Mouse (Mus musculus): ENCODE measurements at regions not wholly inside any gene's neighbourhood (a gene's known extent, or its start where the extent isn't known, plus 50 kb on each side); places are given as distances from the start of the nearest gene placed in this dataset.

DNA sequence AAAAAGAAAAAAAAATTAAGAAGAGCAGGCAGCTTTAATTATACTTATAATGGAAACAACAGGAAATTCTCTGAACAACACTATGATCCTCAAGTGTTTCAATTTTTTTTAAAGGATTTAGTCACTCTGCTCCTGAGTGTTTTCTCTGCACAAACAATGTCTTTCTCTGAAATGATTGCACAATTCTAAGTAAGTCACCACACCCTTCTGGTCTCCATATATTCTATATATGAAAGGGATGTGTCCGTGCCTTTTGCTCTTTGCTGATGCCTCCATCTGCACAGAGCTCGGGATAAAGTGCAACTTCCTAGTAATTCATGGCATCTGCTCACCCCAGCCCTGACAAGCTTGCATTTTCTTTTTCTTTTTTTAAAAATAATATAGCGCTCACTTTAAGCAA lies 1127.5 kb upstream of the Zeb2 start:
- no peak for ATAC-seq (ENCODE audit: insufficient read depth, low read depth)
- Histone ChIP-seq H3K36me3 (replicated peaks; ENCODE audit: control insufficient read depth, insufficient read depth, low read length) (no peaks in the 10 kb centered on the region), H3K9me3 (replicated peaks; ENCODE audit: control insufficient read depth, low read length) (no peaks in the 10 kb centered on the region), H3K4me3 (ENCODE audit: low read depth, low read length) (no peak overlapping the region), H3K27ac (ENCODE audit: low read depth) (no peak overlapping the region), H3K27me3 (ENCODE audit: control insufficient read depth, insufficient read depth, low read length) (no peaks in the 10 kb centered on the region), H3K4me1 (ENCODE audit: control insufficient read depth, insufficient read depth) (no peaks in the 10 kb centered on the region), H3K4me2 (ENCODE audit: low read depth, low read length) (no peak overlapping the region), H3K9ac (replicated peaks; ENCODE audit: low read depth, low read length) (no peak overlapping the region)
- no peak for DNase-seq (ENCODE audit: low spot score)
- TF ChIP-seq EP300 (IDR thresholded peaks at IDR 0.05; ENCODE audit: low read depth) (no peak), CTCF (IDR thresholded peaks at IDR 0.05; ENCODE audit: low read depth) (no peak)
- 68% methylated on average over 3 of the region's 3 CpGs for WGBS

DNA sequence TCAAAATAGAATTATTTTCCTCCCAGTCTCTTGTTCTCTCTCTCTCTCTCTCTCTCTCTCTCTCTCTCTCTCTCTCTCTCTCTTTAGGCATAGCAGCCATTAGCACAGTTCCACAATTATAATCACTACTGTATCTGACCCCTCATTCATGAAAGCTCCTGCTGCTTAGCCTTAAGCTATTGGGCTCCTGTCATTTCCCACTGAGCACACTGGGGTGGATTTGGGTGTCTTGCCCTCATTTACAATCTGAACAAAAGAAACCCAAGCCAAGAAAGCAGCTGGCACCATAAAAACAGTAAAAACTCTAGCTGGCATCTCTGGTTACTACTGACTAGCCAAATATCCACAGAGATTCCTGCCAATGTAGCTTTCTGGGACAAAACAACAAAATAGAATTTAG lies 1125.6 kb upstream of the Zeb2 start:
- Histone ChIP-seq H3K4me1 (ENCODE audit: control insufficient read depth, insufficient read depth) (no peaks in the 10 kb centered on the region), H3K36me3 (replicated peaks; ENCODE audit: control insufficient read depth, insufficient read depth, low read length) (no peaks in the 10 kb centered on the region), H3K4me3 (ENCODE audit: low read depth, low read length) (no peak overlapping the region), H3K4me2 (ENCODE audit: low read depth, low read length) (no peak overlapping the region), H3K27ac (ENCODE audit: low read depth) (no peak overlapping the region), H3K9ac (replicated peaks; ENCODE audit: low read depth, low read length) (no peak overlapping the region), H3K9me3 (replicated peaks; ENCODE audit: control insufficient read depth, low read length) (no peaks in the 10 kb centered on the region), H3K27me3 (ENCODE audit: control insufficient read depth, insufficient read depth, low read length) (no peaks in the 10 kb centered on the region)
- no peak for TF ChIP-seq CTCF (IDR thresholded peaks at IDR 0.05; ENCODE audit: low read depth)
- TF ChIP-seq EP300 (IDR thresholded peaks at IDR 0.05; ENCODE audit: low read depth) = no peak
- DNase-seq (ENCODE audit: low spot score) (no peak), ATAC-seq (ENCODE audit: insufficient read depth, low read depth) (no peak)

DNA sequence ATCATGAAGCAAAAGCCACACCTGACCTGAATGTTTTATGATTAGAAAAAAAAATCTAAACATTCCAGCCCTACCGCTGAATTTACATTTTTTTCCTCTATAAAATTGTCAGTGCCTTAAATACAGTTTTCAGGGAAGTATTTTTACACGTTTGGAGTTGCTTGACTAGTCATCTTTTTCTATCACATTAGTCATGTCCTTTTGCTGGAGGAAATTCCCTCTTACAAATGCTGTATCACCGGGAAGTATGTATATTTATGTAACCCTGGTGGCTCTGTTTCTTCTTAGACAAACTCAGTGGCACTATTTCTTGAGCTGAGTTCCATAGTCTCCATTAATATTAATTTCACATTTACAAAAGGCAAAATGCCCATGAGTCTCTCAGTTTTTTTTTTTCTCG lies 1122.7 kb upstream of the Zeb2 start:
- 61% methylated on average over 4 of the region's 4 CpGs for WGBS
- DNase-seq (ENCODE audit: low spot score) (no peak), ATAC-seq (ENCODE audit: insufficient read depth, low read depth) (no peak)
- Histone ChIP-seq H3K4me2 (ENCODE audit: low read depth, low read length) (no peak overlapping the region), H3K36me3 (replicated peaks; ENCODE audit: control insufficient read depth, insufficient read depth, low read length) (no peaks in the 10 kb centered on the region), H3K4me1 (ENCODE audit: control insufficient read depth, insufficient read depth) (no peaks in the 10 kb centered on the region), H3K27ac (ENCODE audit: low read depth) (no peak overlapping the region), H3K9me3 (replicated peaks; ENCODE audit: control insufficient read depth, low read length) (no peaks in the 10 kb centered on the region), H3K9ac (replicated peaks; ENCODE audit: low read depth, low read length) (no peak overlapping the region), H3K27me3 (ENCODE audit: control insufficient read depth, insufficient read depth, low read length) (no peaks in the 10 kb centered on the region), H3K4me3 (ENCODE audit: low read depth, low read length) (no peak overlapping the region)
- no peak for TF ChIP-seq EP300 (IDR thresholded peaks at IDR 0.05; ENCODE audit: low read depth)

- Histone ChIP-seq H3K27ac (ENCODE audit: low read depth) (no peak overlapping the region), H3K4me2 (ENCODE audit: low read depth, low read length) (no peak overlapping the region), H3K4me1 (ENCODE audit: control insufficient read depth, insufficient read depth) (no peaks in the 10 kb centered on the region), H3K9me3 (replicated peaks; ENCODE audit: control insufficient read depth, low read length) (no peaks in the 10 kb centered on the region), H3K36me3 (replicated peaks; ENCODE audit: control insufficient read depth, insufficient read depth, low read length) (no peaks in the 10 kb centered on the region), H3K4me3 (ENCODE audit: low read depth, low read length) (no peak overlapping the region), H3K9ac (replicated peaks; ENCODE audit: low read depth, low read length) (no peak overlapping the region), H3K27me3 (ENCODE audit: control insufficient read depth, insufficient read depth, low read length) (no peaks in the 10 kb centered on the region)
- WGBS = 74% methylated on average over 2 of the region's 2 CpGs
- DNase-seq (ENCODE audit: low spot score) (no peak), ATAC-seq (ENCODE audit: insufficient read depth, low read depth) (no peak)
- TF ChIP-seq CTCF (IDR thresholded peaks at IDR 0.05; ENCODE audit: low read depth) = no peak
- TF ChIP-seq EP300 (IDR thresholded peaks at IDR 0.05; ENCODE audit: low read depth) = no peak
These were observed 1113.7 kb upstream of the Zeb2 start for GRCm38 (mm10) chr2:46230791-46231450.

GRCm38 (mm10) chr2:46218336-46218957 lies 1101.3 kb upstream of the Zeb2 start:
- H3K27ac ChIP-seq (ENCODE audit: low read depth) = no peak overlapping the region
- H3K9me3 ChIP-seq (replicated peaks; ENCODE audit: control insufficient read depth, low read length) = no peaks in the 10 kb centered on the region
- H3K4me2 ChIP-seq (ENCODE audit: low read depth, low read length) = no peak overlapping the region
- TF ChIP-seq EP300 (IDR thresholded peaks at IDR 0.05; ENCODE audit: low read depth) = no peak
- H3K9ac ChIP-seq (replicated peaks; ENCODE audit: low read depth, low read length) = no peak overlapping the region
- DNase-seq (ENCODE audit: low spot score) (no peak), ATAC-seq (ENCODE audit: insufficient read depth, low read depth) (no peak)
- 83% methylated on average over 7 of the region's 7 CpGs for WGBS
- H3K36me3 ChIP-seq (replicated peaks; ENCODE audit: control insufficient read depth, insufficient read depth, low read length) = no peaks in the 10 kb centered on the region
- H3K27me3 ChIP-seq (ENCODE audit: control insufficient read depth, insufficient read depth, low read length) = no peaks in the 10 kb centered on the region
- H3K4me1 ChIP-seq (ENCODE audit: control insufficient read depth, insufficient read depth) = no peaks in the 10 kb centered on the region
- no peak overlapping the region for H3K4me3 ChIP-seq (ENCODE audit: low read depth, low read length)

DNA sequence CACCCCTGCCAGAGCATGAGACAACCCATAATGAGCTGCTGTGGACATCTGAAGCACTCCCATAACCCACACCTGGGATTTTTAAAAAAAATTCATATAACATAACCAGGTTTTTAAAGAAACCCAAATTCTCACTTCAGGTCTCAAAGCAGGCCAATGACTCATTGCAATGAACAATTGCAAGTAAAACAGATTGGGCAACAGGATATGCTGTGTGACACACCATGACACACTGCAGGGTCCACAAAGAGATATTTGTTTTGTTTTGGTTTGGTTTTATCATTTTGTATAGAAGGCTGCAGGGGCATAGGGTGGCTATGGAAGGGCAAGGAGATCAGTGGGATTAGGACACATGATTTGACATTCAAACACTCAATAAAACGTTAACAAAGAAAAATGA lies 1082.1 kb upstream of the Zeb2 start:
- 29% methylated on average over 1 of the region's 1 CpGs for WGBS
- Histone ChIP-seq H3K9me3 (replicated peaks; ENCODE audit: control insufficient read depth, low read length) (no peaks in the 10 kb centered on the region), H3K27me3 (ENCODE audit: control insufficient read depth, insufficient read depth, low read length) (no peaks in the 10 kb centered on the region), H3K4me3 (ENCODE audit: low read depth, low read length) (no peak overlapping the region), H3K4me1 (ENCODE audit: control insufficient read depth, insufficient read depth) (no peaks in the 10 kb centered on the region), H3K4me2 (ENCODE audit: low read depth, low read length) (no peak overlapping the region), H3K27ac (ENCODE audit: low read depth) (no peak overlapping the region), H3K9ac (replicated peaks; ENCODE audit: low read depth, low read length) (no peak overlapping the region), H3K36me3 (replicated peaks; ENCODE audit: control insufficient read depth, insufficient read depth, low read length) (no peaks in the 10 kb centered on the region)
- TF ChIP-seq EP300 (IDR thresholded peaks at IDR 0.05; ENCODE audit: low read depth) (no peak), CTCF (IDR thresholded peaks at IDR 0.05; ENCODE audit: low read depth) (no peak)
- DNase-seq (ENCODE audit: low spot score) = no peak
- no peak for ATAC-seq (ENCODE audit: insufficient read depth, low read depth)
